Mouse (Mus musculus): Measurements from ENCODE around the gene Zfhx3.

- TF ChIP-seq CTCF (IDR thresholded peaks at IDR 0.05; ENCODE audit: control insufficient read depth, insufficient read depth, low read length) = no peak
- no peak for TF ChIP-seq POLR2A (IDR thresholded peaks at IDR 0.05; ENCODE audit: borderline replicate concordance, control insufficient read depth, low read depth, low read length)
Measured at GRCm38 (mm10) chr8:108867482-108868258, 925.2 kb downstream of the Zfhx3 start.
